Mouse (Mus musculus) ES-E14 (cell line): ENCODE measurements around the gene Olfr68.

Experiments used
- HCFC1 ChIP-seq: IDR thresholded peaks from 2 replicates; pipeline ENCODE4 v1.6.1; 2012; ENCODE audit warnings: low read length, inconsistent platforms, borderline replicate concordance; ENCODE audit not compliant: insufficient read depth
- ZC3H11A ChIP-seq: IDR thresholded peaks from 2 replicates; pipeline ENCODE4 v1.6.1; 2012; ENCODE audit warnings: low read depth, mild to moderate bottlenecking, inconsistent platforms, low read length, borderline replicate concordance

DNA sequence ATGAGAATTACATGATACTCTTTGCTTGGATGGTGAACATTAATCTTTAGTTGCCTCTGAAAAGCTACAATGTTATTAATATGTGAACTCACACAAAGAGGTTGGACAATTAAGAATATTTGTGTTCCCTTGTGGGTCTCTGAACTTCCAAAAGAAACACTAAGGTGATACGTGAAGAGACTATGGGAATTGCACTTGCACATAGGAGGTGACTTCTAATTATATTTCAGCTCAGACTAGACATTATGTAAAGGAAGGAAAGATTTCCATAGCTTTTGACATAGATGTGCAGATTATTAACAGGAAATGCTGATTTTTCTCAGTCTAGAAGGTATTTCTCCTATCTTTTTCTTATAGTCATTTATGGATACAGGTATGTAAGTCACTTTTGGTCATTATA, 49.4 kb downstream of the Olfr68 start, which contains the start of gene Olfr628:
- TF ChIP-seq ZC3H11A (no peak), HCFC1 (no peak)
